Mouse (Mus musculus) bone marrow, adult 2 months (tissue): ENCODE data around the gene Sipa1l3.

Experiments
- CTCF ChIP-seq: fragments of 200-500 bp; IDR thresholded peaks from 2 replicates; pipeline ENCODE4 v1.5.1; 2011; ENCODE audit warnings: low read length, control low read depth; ENCODE audit not compliant: control insufficient read depth, insufficient read depth
- POLR2A ChIP-seq: fragments of 200-500 bp; IDR thresholded peaks from 2 replicates; pipeline ENCODE4 v1.6.1; 2011; ENCODE audit warnings: low read depth, mild to moderate bottlenecking, control low read depth, low read length, borderline replicate concordance; ENCODE audit not compliant: control insufficient read depth

- TF ChIP-seq POLR2A (no peak), CTCF (no peak)
These were observed 107.1 kb downstream of the Sipa1l3 start for GRCm38 (mm10) chr7:29411216-29411816.
